Mouse (Mus musculus) hindbrain, embryonic 14.5 days (tissue): ENCODE data around the gene Kirrel2. TPM values are rescaled to one million over a fixed set of nuclear protein-coding genes. Genes with fewer than 3 reads are reported as not detected.

Experiments
- ATAC-seq: fragments of 200-750 bp; cut with Nextera tagmentation; 2 replicates; pipeline ENCODE4 v1.8.0; 2017; ENCODE audit warnings: moderate number of reproducible peaks, mild to moderate bottlenecking, moderate TSS enrichment, moderate library complexity; ENCODE audit not compliant: low FRiP score
- DNase-seq: peaks from one replicate; pipeline ENCODE4 v3.0.0-alpha.2; 2015; ENCODE audit warnings: low spot score
- H3K27ac ChIP-seq: fragments of 300-500 bp; sonication (generic); 2 replicates; pipeline ENCODE4 v1.5.1; 2014; ENCODE audit warnings: mild to moderate bottlenecking, moderate library complexity
- H3K27me3 ChIP-seq: fragments of 300-500 bp; sonication (generic); 2 replicates; pipeline ENCODE4 v1.6.1; 2014; ENCODE audit warnings: mild to moderate bottlenecking, low read length, mixed read lengths; ENCODE audit not compliant: control insufficient read depth, insufficient read depth
- H3K36me3 ChIP-seq: fragments of 300-500 bp; sonication (generic); replicated peaks from 2 replicates; pipeline ENCODE4 v1.6.1; 2014; ENCODE audit not compliant: control insufficient read depth, insufficient read depth
- H3K4me1 ChIP-seq: fragments of 300-500 bp; sonication (generic); replicated peaks from 2 replicates; pipeline ENCODE4 v1.6.1; 2014; ENCODE audit warnings: antibody characterized with exemption, low read length, mixed read lengths; ENCODE audit not compliant: control insufficient read depth, insufficient read depth
- H3K4me2 ChIP-seq: fragments of 300-500 bp; sonication (generic); replicated peaks from 2 replicates; pipeline ENCODE4 v1.6.1; 2014; ENCODE audit warnings: mild to moderate bottlenecking, moderate library complexity
- H3K4me3 ChIP-seq: fragments of 300-500 bp; sonication (generic); replicated peaks from 2 replicates; pipeline ENCODE4 v1.5.1; 2014; ENCODE audit warnings: mild to moderate bottlenecking, low read length
- H3K9ac ChIP-seq: fragments of 300-500 bp; sonication (generic); 2 replicates; pipeline ENCODE4 v1.6.1; 2014
- H3K9me3 ChIP-seq: fragments of 300-500 bp; sonication (generic); 2 replicates; pipeline ENCODE4 v1.6.1; 2016; ENCODE audit warnings: low read length; ENCODE audit not compliant: control insufficient read depth
- WGBS: fragments of 180-500 bp; shearing (Covaris S2); extraction: QIAGEN DNeasy Blood & Tissue Kit; methylation state at CpG from one replicate; pipeline ENCODE4 v1.1.7; 2014; 5-methylcytosine and 5-hydroxymethylcytosine counted together
- polyA plus RNA-seq: library from polyadenylated mRNA; unstranded; fragments of >200 nt; fragmentation: Nextera tagmentation; extraction: Ambion mirVana; gene quantifications from 2 replicates; pipeline ENCODE4 v1.2.1, GENCODE M21; 2014

Gene Kirrel2
- polyA plus RNA-seq, 1 experiment from 2014 or later = 1.8 TPM

- Histone ChIP-seq H3K36me3 (no peaks in the 10 kb centered on the region), H3K9ac (no peak overlapping the region), H3K9me3 (no peaks in the 10 kb centered on the region), H3K27me3 (no peaks in the 10 kb centered on the region), H3K4me1 (no peaks in the 10 kb centered on the region), H3K27ac (no peak overlapping the region), H3K4me2 (no peak overlapping the region), H3K4me3 (no peak overlapping the region)
- WGBS = 87% methylated on average over 3 of the region's 3 CpGs
- ATAC-seq (no peak), DNase-seq (no peak)
These were observed 48.9 kb downstream of the Kirrel2 start for GRCm38 (mm10) chr7:30408639-30409038.

- H3K27me3 ChIP-seq = no peaks in the 10 kb centered on the region
- DNase-seq (no peak), ATAC-seq (no peak)
- WGBS = 71% methylated on average over 4 of the region's 4 CpGs
- no peak overlapping the region for H3K9ac ChIP-seq
- H3K4me1 ChIP-seq = no peaks in the 10 kb centered on the region
- H3K4me3 ChIP-seq = no peak overlapping the region
- no peak overlapping the region for H3K27ac ChIP-seq
- H3K36me3 ChIP-seq = no peaks in the 10 kb centered on the region
- H3K4me2 ChIP-seq = no peak overlapping the region
- no peaks in the 10 kb centered on the region for H3K9me3 ChIP-seq
These were observed 55.1 kb downstream of the Kirrel2 start for GRCm38 (mm10) chr7:30402343-30402742.

GRCm38 (mm10) chr7:30399671-30400070 lies 57.8 kb downstream of the Kirrel2 start:
- DNase-seq = no peak
- 44% methylated on average over 7 of the region's 7 CpGs for WGBS

More at GRCm38 (mm10) chr7:30399671-30400070, 57.8 kb downstream of the Kirrel2 start:
- Histone ChIP-seq H3K4me2 (no peak overlapping the region), H3K36me3 (no peaks in the 10 kb centered on the region), H3K9ac (no peak overlapping the region), H3K4me1 (no peaks in the 10 kb centered on the region), H3K4me3 (no peak overlapping the region), H3K27me3 (no peaks in the 10 kb centered on the region), H3K9me3 (no peaks in the 10 kb centered on the region), H3K27ac (no peak overlapping the region)
- ATAC-seq = no peak

Other genes with a start within 250 kb of the Kirrel2 start
- 179 and 199 TPM in 2 replicates for gene Polr2i, start 225.7 kb downstream of the Kirrel2 start, polyA plus RNA-seq
- 390 and 397 TPM in 2 replicates for gene Tbcb, start 225.4 kb downstream of the Kirrel2 start, polyA plus RNA-seq
- not detected in 2 replicates for gene Ovol3, start 222.0 kb downstream of the Kirrel2 start, polyA plus RNA-seq
- 0.16 and 0.43 TPM in 2 replicates for gene Thap8, start 177.6 kb downstream of the Kirrel2 start, polyA plus RNA-seq
- gene Wdr62, start 177.3 kb downstream of the Kirrel2 start, polyA plus RNA-seq = 5.7 and 5.9 TPM in 2 replicates
- gene Clip3, start 166.0 kb downstream of the Kirrel2 start, polyA plus RNA-seq = 123 and 146 TPM in 2 replicates
- gene Alkbh6, start 149.0 kb downstream of the Kirrel2 start, polyA plus RNA-seq = 119 and 123 TPM in 2 replicates
- 10.7 and 11.9 TPM in 2 replicates for gene Syne4, start 142.9 kb downstream of the Kirrel2 start, polyA plus RNA-seq
- gene E130208F15Rik, start 135.9 kb downstream of the Kirrel2 start, polyA plus RNA-seq = not detected in 2 replicates
- gene Sdhaf1, start 133.8 kb downstream of the Kirrel2 start, polyA plus RNA-seq = 16.5 and 19.2 TPM in 2 replicates
- gene Lrfn3, start 94.9 kb downstream of the Kirrel2 start, polyA plus RNA-seq = 14.5 and 15.0 TPM in 2 replicates
- gene Tyrobp, start 43.9 kb downstream of the Kirrel2 start, polyA plus RNA-seq = 27.2 and 35.6 TPM in 2 replicates
- gene Hcst, start 37.8 kb downstream of the Kirrel2 start, polyA plus RNA-seq = 1.1 TPM in 1 of 2 replicates, not detected in the other
- gene Nfkbid, start 36.0 kb downstream of the Kirrel2 start, polyA plus RNA-seq = 1.8 and 2.9 TPM in 2 replicates
- gene Aplp1, start 12.2 kb downstream of the Kirrel2 start, polyA plus RNA-seq = 690 and 752 TPM in 2 replicates
- 0.54 and 0.83 TPM in 2 replicates for gene Nphs1, start 625 bp upstream of the Kirrel2 start, polyA plus RNA-seq
- gene Prodh2, start 35.9 kb upstream of the Kirrel2 start, polyA plus RNA-seq = 0.48 TPM in 1 of 2 replicates, not detected in the other
- gene Arhgap33, start 77.4 kb upstream of the Kirrel2 start, polyA plus RNA-seq = 112 TPM in 2 replicates
- gene Hspb6, start 94.5 kb upstream of the Kirrel2 start, polyA plus RNA-seq = 9.3 and 12.6 TPM in 2 replicates
- 10.4 and 11.0 TPM in 2 replicates for gene Proser3, start 94.6 kb upstream of the Kirrel2 start, polyA plus RNA-seq
- gene Lin37, start 102.1 kb upstream of the Kirrel2 start, polyA plus RNA-seq = 49.2 and 49.4 TPM in 2 replicates
- 88.7 and 105 TPM in 2 replicates for gene U2af1l4, start 105.6 kb upstream of the Kirrel2 start, polyA plus RNA-seq
- gene Gm49396, start 105.7 kb upstream of the Kirrel2 start, polyA plus RNA-seq = 6.5 and 9.2 TPM in 2 replicates
- gene Psenen, start 105.9 kb upstream of the Kirrel2 start, polyA plus RNA-seq = 109 and 118 TPM in 2 replicates
- gene Igflr1, start 107.7 kb upstream of the Kirrel2 start, polyA plus RNA-seq = 2.2 and 3.1 TPM in 2 replicates
- gene Kmt2b, start 131.0 kb upstream of the Kirrel2 start, polyA plus RNA-seq = 11.4 and 12.9 TPM in 2 replicates
- gene Zbtb32, start 141.2 kb upstream of the Kirrel2 start, polyA plus RNA-seq = 0.35 and 0.42 TPM in 2 replicates
- gene Upk1a, start 155.2 kb upstream of the Kirrel2 start, polyA plus RNA-seq = 0.43 and 0.76 TPM in 2 replicates
- 1,184 and 1,299 TPM in 2 replicates for gene Cox6b1, start 168.5 kb upstream of the Kirrel2 start, polyA plus RNA-seq
- 0.19 TPM in 1 of 2 replicates, not detected in the other for gene Etv2, start 178.2 kb upstream of the Kirrel2 start, polyA plus RNA-seq
- 115 and 118 TPM in 2 replicates for gene Rbm42, start 192.6 kb upstream of the Kirrel2 start, polyA plus RNA-seq
- 20.0 and 20.6 TPM in 2 replicates for gene Haus5, start 207.3 kb upstream of the Kirrel2 start, polyA plus RNA-seq
- not detected in 2 replicates for gene Pmis2, start 213.9 kb upstream of the Kirrel2 start, polyA plus RNA-seq
- not detected in 2 replicates for gene 2200002J24Rik, start 241.2 kb upstream of the Kirrel2 start, polyA plus RNA-seq